In genomic region chr5:135009590-135010319, GRCm38 (mm10) we compare ENCODE assay signal across 7 mouse cellular contexts. TPM values are rescaled to one million over a fixed set of nuclear protein-coding genes. Genes with fewer than 3 reads are reported as not detected.
DNase-seq lines count a peak whose midpoint lies in the region; ATAC-seq lines count a peak whose summit lies in the region.

No protein-coding gene starts in this region.

- no peaks in the 10 kb centered on the region for H3K9me3 ChIP-seq in intestine, embryonic 16.5 days (ENCODE audit: control insufficient read depth, low read length)
- H3K9me3 ChIP-seq in limb, embryonic 10.5 days (replicated peaks): no peaks in the 10 kb centered on the region
- H3K9me3 ChIP-seq in midbrain, embryonic 12.5 days: no peaks in the 10 kb centered on the region

- peak overlapping the region; percentile 68 for H3K4me3 ChIP-seq in intestine, embryonic 16.5 days (ENCODE audit: low read length)
- peak overlapping the region; percentile 59 for H3K4me3 ChIP-seq in limb, embryonic 10.5 days
- H3K4me3 ChIP-seq in midbrain, embryonic 12.5 days: peak overlapping the region; percentile 54

- ATAC-seq in intestine, embryonic 16.5 days: peak; percentile 75
- ATAC-seq in midbrain, embryonic 12.5 days (ENCODE audit: low FRiP score, low read depth): peak; percentile 76

- H3K27ac ChIP-seq in intestine, embryonic 16.5 days (ENCODE audit: low read length): peak overlapping the region; percentile 93
- peak overlapping the region; percentile 91 for H3K27ac ChIP-seq in limb, embryonic 10.5 days
- peak overlapping the region; percentile 95 for H3K27ac ChIP-seq in midbrain, embryonic 12.5 days (replicated peaks)

- DNase-seq in adrenal gland, adult 8-10 months: peak; percentile 89
- peak; percentile 73 for DNase-seq in embryo, embryonic 11.5 days (ENCODE audit: low read depth, low spot score)
- DNase-seq in gastrocnemius, postnatal 36 days: peak; percentile 79 to 93
- peak; percentile 86 for DNase-seq in limb, embryonic 10.5 days (ENCODE audit: low spot score)
- peak; percentile 80 for DNase-seq in skeletal muscle tissue, adult 2 months (ENCODE audit: low read depth, low spot score)

- H3K4me2 ChIP-seq in intestine, embryonic 16.5 days (ENCODE audit: low read depth, low read length): peak overlapping the region; percentile 50
- H3K4me2 ChIP-seq in midbrain, embryonic 12.5 days (replicated peaks): peak overlapping the region; percentile 74

- no peaks in the 10 kb centered on the region for H3K27me3 ChIP-seq in intestine, embryonic 16.5 days (replicated peaks; ENCODE audit: control insufficient read depth, insufficient read depth, low read length)
- peaks cover 12% of the 10 kb centered on the region; the same call in 1 of the 2 replicates for H3K27me3 ChIP-seq in limb, embryonic 10.5 days (ENCODE audit: low read depth, poor library complexity, severe bottlenecking)
- H3K27me3 ChIP-seq in midbrain, embryonic 12.5 days: peaks cover 20% of the 10 kb centered on the region

- peak overlapping the region; percentile 80 for H3K9ac ChIP-seq in intestine, embryonic 16.5 days (ENCODE audit: low read depth, low read length)
- H3K9ac ChIP-seq in midbrain, embryonic 12.5 days (replicated peaks): peak overlapping the region; percentile 64

- peaks cover 34% of the 10 kb centered on the region for H3K4me1 ChIP-seq in intestine, embryonic 16.5 days (ENCODE audit: control insufficient read depth, insufficient read depth, low read length)
- peaks cover 42% of the 10 kb centered on the region for H3K4me1 ChIP-seq in limb, embryonic 10.5 days
- H3K4me1 ChIP-seq in midbrain, embryonic 12.5 days: peaks cover 33% of the 10 kb centered on the region

- intact Hi-C loops in gastrocnemius, postnatal 36 days (cut with DNase I): loop anchor here (5.0 to 10.0 kb wide), 2 partner anchors 183 to 275 kb away; no protein-coding TSS in a partner anchor

- H3K36me3 ChIP-seq in intestine, embryonic 16.5 days (ENCODE audit: control insufficient read depth, insufficient read depth, low read length): peaks cover 3% of the 10 kb centered on the region; the same call in 1 of the 2 replicates
- no peaks in the 10 kb centered on the region for H3K36me3 ChIP-seq in limb, embryonic 10.5 days
- H3K36me3 ChIP-seq in midbrain, embryonic 12.5 days: no peaks in the 10 kb centered on the region

- under 1% methylated on average over 36 of the region's 37 CpGs for WGBS in intestine, embryonic 16.5 days
- under 1% methylated on average over 37 of the region's 37 CpGs for WGBS in limb, embryonic 10.5 days
- 2% methylated on average over 36 of the region's 37 CpGs for WGBS in midbrain, embryonic 12.5 days

RNA-seq across cellular contexts. Expression of gene Abhd11, which starts 0.8 kb away (rescaled TPM):
- total RNA-seq in adrenal gland, adult 8-10 months (2022): 10 to 100 TPM; 52.4 to 65.4 (median 55.9) TPM
- total RNA-seq in gastrocnemius, postnatal 36 days (2021): 10 to 100 TPM; 51.6 to 57.0 TPM
- 102 and 106 TPM in 2 replicates for polyA plus RNA-seq in intestine, embryonic 16.5 days (2015; fragmentation: Nextera tagmentation; extraction: Ambion mirVana)
- 23.5 and 30.1 TPM in 2 replicates for polyA plus RNA-seq in limb, embryonic 10.5 days (2016; fragmentation: Nextera tagmentation; extraction: Ambion mirVana)
- 39.1 and 41.4 TPM in 2 replicates for polyA plus RNA-seq in midbrain, embryonic 12.5 days (2016; fragmentation: Nextera tagmentation; extraction: Ambion mirVana)

RNA-seq across cellular contexts. Expression of gene Stx1a, which starts 13.5 kb away (rescaled TPM):
- 10 to 100 TPM in 3 of 4 experiments, 1 to 10 TPM in 1; 4.9 to 15.9 (median 12.1) TPM for total RNA-seq in adrenal gland, adult 8-10 months (2022)
- total RNA-seq in gastrocnemius, postnatal 36 days (2021): under 1 TPM; 0.59 to 0.74 TPM
- polyA plus RNA-seq in intestine, embryonic 16.5 days (2015; fragmentation: Nextera tagmentation; extraction: Ambion mirVana): 11.9 and 13.4 TPM in 2 replicates
- polyA plus RNA-seq in limb, embryonic 10.5 days (2016; fragmentation: Nextera tagmentation; extraction: Ambion mirVana): 7.5 and 8.1 TPM in 2 replicates
- polyA plus RNA-seq in midbrain, embryonic 12.5 days (2016; fragmentation: Nextera tagmentation; extraction: Ambion mirVana): 27.8 and 29.3 TPM in 2 replicates

RNA-seq across cellular contexts. Expression of gene Cldn3, which starts 23.7 kb away (rescaled TPM):
- total RNA-seq in adrenal gland, adult 8-10 months (2022): 1 to 10 TPM in 3 of 4 experiments, not detected in 1; 1.1 to 1.5 (median 1.4) TPM
- not detected for total RNA-seq in gastrocnemius, postnatal 36 days (2021)
- polyA plus RNA-seq in intestine, embryonic 16.5 days (2015; fragmentation: Nextera tagmentation; extraction: Ambion mirVana): 187 and 217 TPM in 2 replicates
- 8.3 and 10.3 TPM in 2 replicates for polyA plus RNA-seq in limb, embryonic 10.5 days (2016; fragmentation: Nextera tagmentation; extraction: Ambion mirVana)
- polyA plus RNA-seq in midbrain, embryonic 12.5 days (2016; fragmentation: Nextera tagmentation; extraction: Ambion mirVana): 2.3 and 2.8 TPM in 2 replicates

RNA-seq across cellular contexts. Expression of gene Dnajc30, which starts 54.2 kb away (rescaled TPM):
- total RNA-seq in adrenal gland, adult 8-10 months (2022): 10 to 100 TPM; 35.8 to 42.0 (median 38.7) TPM
- 10 to 100 TPM; 25.4 to 27.3 TPM for total RNA-seq in gastrocnemius, postnatal 36 days (2021)
- polyA plus RNA-seq in intestine, embryonic 16.5 days (2015; fragmentation: Nextera tagmentation; extraction: Ambion mirVana): 33.9 and 39.2 TPM in 2 replicates
- 27.7 and 30.8 TPM in 2 replicates for polyA plus RNA-seq in limb, embryonic 10.5 days (2016; fragmentation: Nextera tagmentation; extraction: Ambion mirVana)
- polyA plus RNA-seq in midbrain, embryonic 12.5 days (2016; fragmentation: Nextera tagmentation; extraction: Ambion mirVana): 27.6 and 28.3 TPM in 2 replicates

RNA-seq across cellular contexts. Expression of gene Bud23, which starts 55.0 kb away (rescaled TPM):
- 10 to 100 TPM; 54.5 to 56.7 (median 55.8) TPM for total RNA-seq in adrenal gland, adult 8-10 months (2022)
- 10 to 100 TPM; 26.9 to 30.0 TPM for total RNA-seq in gastrocnemius, postnatal 36 days (2021)
- 84.6 and 109 TPM in 2 replicates for polyA plus RNA-seq in intestine, embryonic 16.5 days (2015; fragmentation: Nextera tagmentation; extraction: Ambion mirVana)
- polyA plus RNA-seq in limb, embryonic 10.5 days (2016; fragmentation: Nextera tagmentation; extraction: Ambion mirVana): 194 and 201 TPM in 2 replicates
- polyA plus RNA-seq in midbrain, embryonic 12.5 days (2016; fragmentation: Nextera tagmentation; extraction: Ambion mirVana): 118 and 119 TPM in 2 replicates

Comparison
In these comparisons a context has a peak if more than half of its experiments do, and no peak if none do; other contexts are left out.
1. Peak in every context shown above with its lines: DNase-seq, ATAC-seq, H3K4me3 ChIP-seq and H3K27ac ChIP-seq.
2. RNA of gene Cldn3, which starts 23.7 kb away (polyA plus RNA-seq): 187 to 217 TPM in intestine, embryonic 16.5 days; 8.3 to 10.3 TPM in limb, embryonic 10.5 days and 2.3 to 2.8 TPM in midbrain, embryonic 12.5 days; every median in the first group is over 10 times any median in the second.